Mouse (Mus musculus): Measurements from ENCODE around the gene Mrpl11.

DNA sequence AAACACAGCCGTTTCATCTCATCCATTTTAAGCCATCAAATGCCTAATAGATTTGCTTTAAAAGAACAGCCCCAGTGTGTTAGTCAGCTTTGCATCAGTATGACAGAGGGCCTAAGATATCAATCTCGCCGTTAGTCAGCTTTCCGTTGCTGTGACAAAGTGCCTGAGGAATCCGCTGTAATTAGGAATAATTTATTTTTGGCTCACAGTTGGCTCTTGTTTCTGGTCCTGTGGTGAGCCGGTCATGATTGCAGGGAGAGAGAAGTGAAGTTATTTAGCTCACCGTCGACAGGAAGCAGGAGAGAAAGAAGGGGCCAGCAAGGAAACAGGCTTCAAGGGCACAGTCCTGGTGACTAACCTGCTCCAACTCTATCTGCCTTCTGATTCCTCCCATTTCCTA is 51.2 kb downstream of the Mrpl11 start:
- TF ChIP-seq CTCF (conservative IDR thresholded peaks at IDR 0.05; ENCODE audit: insufficient read depth, insufficient read length, low read depth, low read length) (no peak), POLR2A (IDR thresholded peaks at IDR 0.05; ENCODE audit: low read depth, low read length) (no peak)

All from kidney, adult 2 months (tissue).